Comparison of ENCODE assay signal across 8 mouse cellular contexts in the genomic region with DNA sequence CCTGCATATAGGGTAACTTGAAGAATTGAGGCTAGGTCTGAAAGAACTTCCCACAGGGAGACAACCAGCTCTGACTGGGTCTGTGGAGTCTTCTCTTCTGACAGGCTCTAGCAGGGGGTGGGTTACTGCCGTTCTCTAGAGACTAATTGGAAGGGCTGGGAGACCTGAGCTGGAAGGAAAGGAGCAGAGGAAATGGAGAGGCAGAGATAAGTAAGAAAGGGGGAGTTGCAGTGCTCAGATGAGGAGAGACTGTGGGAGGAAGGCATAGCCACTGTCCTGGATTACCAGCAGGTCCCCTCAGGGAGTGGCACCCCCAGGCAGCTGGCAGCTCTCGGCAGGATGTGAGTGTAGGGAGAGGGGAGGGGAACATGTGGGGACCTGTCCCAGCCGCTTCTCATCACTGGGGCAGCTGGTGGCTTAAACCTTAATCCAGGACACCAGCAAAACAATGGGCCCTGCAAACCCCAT. TPM values are rescaled to one million over a fixed set of nuclear protein-coding genes. Genes with fewer than 3 reads are reported as not detected.
DNase-seq lines count a peak whose midpoint lies in the region; ATAC-seq and TF ChIP-seq lines count a peak whose summit lies in the region.

No protein-coding gene starts in this region.

- H3K36me3 ChIP-seq in testis, adult 2 months (ENCODE audit: control insufficient read depth, insufficient read depth, low read length): peaks cover 2% of the 10 kb centered on the region
- H3K36me3 ChIP-seq in limb, embryonic 10.5 days: peaks cover 28% of the 10 kb centered on the region
- H3K36me3 ChIP-seq in neural tube, embryonic 12.5 days: peaks cover 5% of the 10 kb centered on the region; the same call in 1 of the 2 replicates

- no peak overlapping the region for H3K9ac ChIP-seq in neural tube, embryonic 12.5 days

- H3K4me1 ChIP-seq in testis, adult 2 months (ENCODE audit: control insufficient read depth, insufficient read depth, low read length): peaks cover 34% of the 10 kb centered on the region
- H3K4me1 ChIP-seq in limb, embryonic 10.5 days: peaks cover 73% of the 10 kb centered on the region
- H3K4me1 ChIP-seq in neural tube, embryonic 12.5 days: peaks cover 33% of the 10 kb centered on the region

- no peak for TF ChIP-seq CTCF in testis, adult 2 months (IDR thresholded peaks at IDR 0.05; ENCODE audit: control insufficient read depth, insufficient read depth, insufficient replicate concordance, low read depth, low read length)

- H3K4me3 ChIP-seq in testis, adult 2 months (ENCODE audit: control insufficient read depth, low read depth, low read length): no peak overlapping the region
- peak overlapping the region; percentile 67 for H3K4me3 ChIP-seq in limb, embryonic 10.5 days
- H3K4me3 ChIP-seq in neural tube, embryonic 12.5 days: 0 out of 2 replicates have a peak overlapping the region, but pooled peaks have one; percentile 1

- H3K27me3 ChIP-seq in testis, adult 2 months (ENCODE audit: control insufficient read depth, insufficient read depth, low read length): no peaks in the 10 kb centered on the region
- H3K27me3 ChIP-seq in limb, embryonic 10.5 days (ENCODE audit: low read depth, poor library complexity, severe bottlenecking): peaks cover 36% of the 10 kb centered on the region
- H3K27me3 ChIP-seq in neural tube, embryonic 12.5 days (replicated peaks): peaks cover 54% of the 10 kb centered on the region

- no peak for ATAC-seq in neural tube, embryonic 12.5 days (ENCODE audit: low FRiP score, low read depth)

- no peak for TF ChIP-seq POLR2A in testis, adult 2 months (IDR thresholded peaks at IDR 0.05; ENCODE audit: control insufficient read depth, low read depth, low read length)

- no peaks in the 10 kb centered on the region for H3K9me3 ChIP-seq in limb, embryonic 10.5 days (replicated peaks)
- H3K9me3 ChIP-seq in neural tube, embryonic 12.5 days: no peaks in the 10 kb centered on the region

- 7% methylated on average over 3 of the region's 3 CpGs for WGBS in limb, embryonic 10.5 days
- 10% methylated on average over 3 of the region's 3 CpGs for WGBS in neural tube, embryonic 12.5 days

- peak overlapping the region; percentile 15; the same call in 1 of the 2 replicates for H3K27ac ChIP-seq in testis, adult 2 months (ENCODE audit: control insufficient read depth, insufficient read depth, low read depth, low read length)
- peak overlapping the region; percentile 88 for H3K27ac ChIP-seq in limb, embryonic 10.5 days
- H3K27ac ChIP-seq in neural tube, embryonic 12.5 days: no peak overlapping the region

- DNase-seq in adrenal gland, postnatal 14 days: peak; percentile 56
- DNase-seq in adrenal gland, adult 8-10 months: no peak
- no peak for DNase-seq in testis, postnatal 10 days (ENCODE audit: low spot score)
- DNase-seq in limb, embryonic 10.5 days (ENCODE audit: low spot score): no peak
- no peak for DNase-seq in layer of hippocampus, postnatal 36 days
- no peak for DNase-seq in yolk sac, embryonic 10.5 days (ENCODE audit: low spot score)

- H3K4me2 ChIP-seq in neural tube, embryonic 12.5 days (replicated peaks): peak overlapping the region; percentile 67

RNA-seq across cellular contexts. Expression of gene Arhgap23, which starts 26.4 kb away (rescaled TPM):
- total RNA-seq in adrenal gland, postnatal 14 days (2021): 31.4 and 32.8 TPM in 2 replicates
- 10 to 100 TPM; 23.3 to 36.4 (median 31.8) TPM for total RNA-seq in adrenal gland, adult 8-10 months (2022)
- 27.7 and 30.5 TPM in 2 replicates for polyA plus RNA-seq in testis, adult 2 months (2012; rRNA removed)
- 3.5 and 3.9 TPM in 2 replicates for polyA plus RNA-seq in limb, embryonic 10.5 days (2016; fragmentation: Nextera tagmentation; extraction: Ambion mirVana)
- 8.3 and 9.3 TPM in 2 replicates for polyA plus RNA-seq in neural tube, embryonic 12.5 days (2016; fragmentation: Nextera tagmentation; extraction: Ambion mirVana)
- 10 to 100 TPM; 73.4 to 75.4 TPM for total RNA-seq in layer of hippocampus, postnatal 36 days (2021)

RNA-seq across cellular contexts. Expression of gene 4933428G20Rik, which starts 58.4 kb away (rescaled TPM):
- not detected in 2 replicates for total RNA-seq in adrenal gland, postnatal 14 days (2021)
- total RNA-seq in adrenal gland, adult 8-10 months (2022): under 1 TPM in 3 of 4 experiments, not detected in 1; 0.35 to 0.80 (median 0.45) TPM
- polyA plus RNA-seq in testis, adult 2 months (2012; rRNA removed): 24.3 and 28.7 TPM in 2 replicates
- polyA plus RNA-seq in limb, embryonic 10.5 days (2016; fragmentation: Nextera tagmentation; extraction: Ambion mirVana): 0.49 and 0.54 TPM in 2 replicates
- polyA plus RNA-seq in neural tube, embryonic 12.5 days (2016; fragmentation: Nextera tagmentation; extraction: Ambion mirVana): 0.66 and 0.87 TPM in 2 replicates
- not detected for total RNA-seq in layer of hippocampus, postnatal 36 days (2021)
